In genomic region chrX:50560915-50561314, GRCm38 (mm10) we compare ENCODE assay signal across 8 mouse cellular contexts.
A peak's percentile ranks its signal among the peaks of the same experiment; 100 is the strongest.
DNase-seq lines count a peak whose midpoint lies in the region.

No protein-coding gene starts in this region.

- DNase-seq in cerebellum, adult 8-10 months = peak; percentile 34
- no peak for DNase-seq in cerebellum, adult 11-12 months
- peak; percentile 81 for DNase-seq in layer of hippocampus, adult 9-10 months (ENCODE audit: low spot score)
- no peak for DNase-seq in layer of hippocampus, adult 18-20 months (ENCODE audit: low spot score in 2 of 2)
- peak; percentile 30 for DNase-seq in Muller cell, postnatal 12 days (ENCODE audit: inconsistent ontology term)
- DNase-seq in lung, postnatal 36 days = peak; percentile 78
- no peak for DNase-seq in thymus, postnatal 4 days
- DNase-seq in right cerebral cortex, postnatal 36 days (ENCODE audit: low spot score in 2 of 2) = no peak

Comparison
In these comparisons a context has a peak if more than half of its experiments do, and no peak if none do; other contexts are left out.
1. DNase-seq: peak in cerebellum, adult 8-10 months (single experiment), layer of hippocampus, adult 9-10 months (single experiment), Muller cell, postnatal 12 days (single experiment) and lung, postnatal 36 days (single experiment); none in cerebellum, adult 11-12 months (single experiment), layer of hippocampus, adult 18-20 months (0 of 2), thymus, postnatal 4 days (single experiment) and right cerebral cortex, postnatal 36 days (0 of 2).